ENCODE assay signal across 13 mouse cellular contexts in the genomic region with DNA sequence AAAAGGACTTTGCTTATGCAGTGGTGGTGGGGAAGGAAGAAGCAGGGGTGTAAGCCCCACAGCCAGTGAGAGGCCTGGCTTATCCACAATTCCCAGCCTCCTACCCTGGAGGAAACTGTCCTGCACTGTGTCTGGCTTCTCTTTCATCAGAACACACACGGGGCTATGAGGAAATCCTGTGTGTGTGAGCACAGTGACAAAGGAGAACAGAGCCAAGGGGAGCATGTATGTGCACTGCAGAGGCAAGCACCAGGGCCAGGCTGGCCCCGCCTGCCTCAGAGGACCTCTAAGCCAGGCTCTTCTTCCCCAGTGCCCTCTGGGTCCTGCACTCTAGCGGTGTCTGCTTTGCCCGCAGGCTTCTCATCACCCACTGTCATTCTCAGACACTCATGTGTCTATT. TPM values are rescaled to one million over a fixed set of nuclear protein-coding genes. Genes with fewer than 3 reads are reported as not detected.
DNase-seq lines count a peak whose midpoint lies in the region; ATAC-seq and TF ChIP-seq lines count a peak whose summit lies in the region.
"Had no signal": no experiment of that assay in that cellular context is flagged by ENCODE, and none has a peak within 500 bp of the region (broad histone marks: within the 10 kb centered on the region; RNA-seq: fewer than 3 reads in every experiment).

No protein-coding gene starts in this region.

- H3K4me2 ChIP-seq in heart, postnatal 0 days (ENCODE audit: low read depth, low read length), result no peak overlapping the region
- H3K4me2 ChIP-seq in midbrain, embryonic 16.5 days (ENCODE audit: low read length), result no peak overlapping the region
- H3K4me2 ChIP-seq: neural tube, embryonic 13.5 days had no signal

- peak; percentile 29 for DNase-seq in adrenal gland, postnatal 14 days
- no peak for DNase-seq in adrenal gland, postnatal 25 days
- no peak for DNase-seq in heart, postnatal 0 days (ENCODE audit: low spot score)
- DNase-seq in heart, postnatal 14 days, result no peak
- DNase-seq in midbrain, embryonic 10.5 days (ENCODE audit: low spot score), result no peak
- DNase-seq in left cerebral cortex, adult 8-10 months (ENCODE audit: low spot score in 2 of 2), result no peak
- DNase-seq: adrenal gland, postnatal 36 days; cerebellum, postnatal 10 days; right cerebral cortex, postnatal 14 days had no signal

- WGBS in heart, postnatal 0 days, result 63% methylated on average over 4 of the region's 4 CpGs
- WGBS in midbrain, embryonic 16.5 days, result 82% methylated on average over 4 of the region's 4 CpGs
- WGBS in midbrain, embryonic 10.5 days, result 85% methylated on average over 4 of the region's 4 CpGs

- TF ChIP-seq EP300 in heart, postnatal 0 days (IDR thresholded peaks at IDR 0.05; ENCODE audit: low read depth), result no peak

- intact Hi-C loops in heart, postnatal 14 days (cut with DNase I), result no loop called here

- H3K9me3 ChIP-seq in heart, postnatal 0 days (replicated peaks; ENCODE audit: control insufficient read depth, low read length), result no peaks in the 10 kb centered on the region
- no peaks in the 10 kb centered on the region for H3K9me3 ChIP-seq in midbrain, embryonic 16.5 days (replicated peaks; ENCODE audit: control insufficient read depth, low read length, poor library complexity, severe bottlenecking)
- no peaks in the 10 kb centered on the region for H3K9me3 ChIP-seq in midbrain, embryonic 10.5 days (replicated peaks)
- H3K9me3 ChIP-seq: neural tube, embryonic 13.5 days had no signal

- H3K27ac ChIP-seq in heart, postnatal 0 days (ENCODE audit: low read depth), result no peak overlapping the region
- no peak overlapping the region; the same call in 1 of the 2 replicates for H3K27ac ChIP-seq in midbrain, embryonic 16.5 days (ENCODE audit: low read length)
- no peak overlapping the region for H3K27ac ChIP-seq in midbrain, embryonic 10.5 days (replicated peaks)
- H3K27ac ChIP-seq: macrophage; neural tube, embryonic 13.5 days had no signal

- H3K36me3 ChIP-seq in heart, postnatal 0 days (replicated peaks; ENCODE audit: control insufficient read depth, insufficient read depth, low read length), result peaks cover 12% of the 10 kb centered on the region; the same call in 1 of the 2 replicates
- H3K36me3 ChIP-seq in midbrain, embryonic 16.5 days (ENCODE audit: control insufficient read depth, insufficient read depth, low read length), result peaks cover 16% of the 10 kb centered on the region
- H3K36me3 ChIP-seq in midbrain, embryonic 10.5 days, result peaks cover 4% of the 10 kb centered on the region

- no peaks in the 10 kb centered on the region; the same call in 1 of the 2 replicates for H3K4me1 ChIP-seq in heart, postnatal 0 days (ENCODE audit: control insufficient read depth, insufficient read depth)
- H3K4me1 ChIP-seq in midbrain, embryonic 16.5 days (ENCODE audit: control insufficient read depth, insufficient read depth, low read length), result no peaks in the 10 kb centered on the region
- H3K4me1 ChIP-seq in midbrain, embryonic 10.5 days, result no peaks in the 10 kb centered on the region

- H3K27me3 ChIP-seq in heart, postnatal 0 days (ENCODE audit: control insufficient read depth, insufficient read depth, low read length), result no peaks in the 10 kb centered on the region
- H3K27me3 ChIP-seq in midbrain, embryonic 16.5 days (ENCODE audit: control insufficient read depth, insufficient read depth, low read depth, low read length), result no peaks in the 10 kb centered on the region
- H3K27me3 ChIP-seq in midbrain, embryonic 10.5 days (ENCODE audit: low read depth, poor library complexity, severe bottlenecking), result no peaks in the 10 kb centered on the region
- H3K27me3 ChIP-seq: neural tube, embryonic 13.5 days had no signal

- H3K9ac ChIP-seq in heart, postnatal 0 days (replicated peaks; ENCODE audit: low read depth, low read length), result no peak overlapping the region
- H3K9ac ChIP-seq in midbrain, embryonic 16.5 days (ENCODE audit: low read depth, low read length), result no peak overlapping the region
- H3K9ac ChIP-seq: neural tube, embryonic 13.5 days had no signal

- no peak overlapping the region for H3K4me3 ChIP-seq in heart, postnatal 0 days (ENCODE audit: low read depth, low read length)
- no peak overlapping the region for H3K4me3 ChIP-seq in midbrain, embryonic 16.5 days (ENCODE audit: low read depth, low read length)
- no peak overlapping the region for H3K4me3 ChIP-seq in midbrain, embryonic 10.5 days
- H3K4me3 ChIP-seq: neural tube, embryonic 13.5 days had no signal

- no peak for TF ChIP-seq CTCF in heart, postnatal 0 days (IDR thresholded peaks at IDR 0.05; ENCODE audit: low read depth)

- peak; percentile 30; the same call in 1 of the 2 replicates for ATAC-seq in heart, postnatal 0 days (ENCODE audit: insufficient read depth, low read depth)
- 0 out of 2 replicates have a peak, but pooled peaks have one; percentile 42 for ATAC-seq in midbrain, embryonic 16.5 days
- ATAC-seq in neutrophil, adult 5-6 weeks (ENCODE audit: extremely low read depth, insufficient number of reproducible peaks, low FRiP score, poor library complexity, severe bottlenecking), result peak; percentile 83

RNA-seq across cellular contexts. Expression of a gene that starts 34.8 kb away (rescaled TPM):
- 48.7 and 51.3 TPM in 2 replicates for total RNA-seq in adrenal gland, postnatal 14 days (2021)
- total RNA-seq in adrenal gland, postnatal 25 days (2021), result 48.4 and 59.6 TPM in 2 replicates
- 49.6 and 70.6 TPM in 2 replicates for total RNA-seq in heart, postnatal 0 days (2014; rRNA removed; ENCODE audit: low replicate concordance)
- polyA plus RNA-seq in heart, postnatal 0 days (2015; fragmentation: Nextera tagmentation; extraction: Ambion mirVana), result 57.2 and 61.3 TPM in 2 replicates
- total RNA-seq in heart, postnatal 14 days (2021), result 10 to 100 TPM; 56.9 to 58.5 TPM
- polyA plus RNA-seq in midbrain, embryonic 16.5 days (2015; fragmentation: Nextera tagmentation; extraction: Ambion mirVana), result 41.8 and 42.9 TPM in 2 replicates
- 65.5 and 68.2 TPM in 2 replicates for polyA plus RNA-seq in midbrain, embryonic 10.5 days (2016; fragmentation: Nextera tagmentation; extraction: Ambion mirVana)
- 14.5 and 15.8 TPM in 2 replicates for total RNA-seq in neutrophil, adult 5-6 weeks (2017)
- 10 to 100 TPM; 26.7 to 29.0 (median 28.5) TPM for total RNA-seq in left cerebral cortex, adult 8-10 months (2022)

RNA-seq across cellular contexts. Expression of a gene that starts 34.9 kb away (rescaled TPM):
- total RNA-seq in adrenal gland, postnatal 14 days (2021), result 36.5 and 41.0 TPM in 2 replicates
- 48.5 and 53.7 TPM in 2 replicates for total RNA-seq in adrenal gland, postnatal 25 days (2021)
- total RNA-seq in heart, postnatal 0 days (2014; rRNA removed; ENCODE audit: low replicate concordance), result 33.2 and 51.1 TPM in 2 replicates
- polyA plus RNA-seq in heart, postnatal 0 days (2015; fragmentation: Nextera tagmentation; extraction: Ambion mirVana), result 30.6 and 35.0 TPM in 2 replicates
- 10 to 100 TPM; 18.6 to 23.0 TPM for total RNA-seq in heart, postnatal 14 days (2021)
- 137 and 149 TPM in 2 replicates for polyA plus RNA-seq in midbrain, embryonic 16.5 days (2015; fragmentation: Nextera tagmentation; extraction: Ambion mirVana)
- 37.5 and 46.4 TPM in 2 replicates for polyA plus RNA-seq in midbrain, embryonic 10.5 days (2016; fragmentation: Nextera tagmentation; extraction: Ambion mirVana)
- 46.8 and 57.8 TPM in 2 replicates for total RNA-seq in neutrophil, adult 5-6 weeks (2017)
- total RNA-seq in left cerebral cortex, adult 8-10 months (2022), result 10 to 100 TPM; 37.3 to 40.2 (median 38.7) TPM

Comparison
In these comparisons a context has a peak if more than half of its experiments do, and no peak if none do; other contexts are left out.
1. ATAC-seq: peak in every context shown above with its lines; median percentile 83 in neutrophil, adult 5-6 weeks; 42 in midbrain, embryonic 16.5 days; 30 in heart, postnatal 0 days.